Mouse (Mus musculus): Measurements from ENCODE around the gene Nup133. TPM values are rescaled to one million over a fixed set of nuclear protein-coding genes. Genes with fewer than 3 reads are reported as not detected.

Gene Nup133
- total RNA-seq, 2 experiments from 2014 or later, result 13.9 to 17.1 TPM

DNA sequence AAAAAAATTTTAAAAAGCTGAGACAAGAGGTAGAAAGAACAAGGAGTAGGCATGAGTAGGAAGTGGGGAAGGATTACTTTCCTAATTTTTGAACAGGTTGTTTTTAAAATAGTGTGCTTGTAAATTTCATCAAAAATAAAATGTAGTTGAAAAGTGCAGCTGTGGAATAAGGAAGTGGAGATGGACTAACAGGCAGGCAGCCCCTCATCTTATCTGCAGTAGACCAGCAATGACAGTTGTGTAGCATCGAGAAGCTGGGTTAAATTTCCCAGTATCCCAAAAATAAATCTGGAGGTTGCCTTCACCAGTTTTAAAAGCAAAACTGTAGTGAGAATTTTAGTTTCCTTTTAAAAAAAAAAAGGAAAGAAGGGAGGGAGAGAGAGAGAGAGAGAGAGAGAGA, 94.8 kb downstream of the Nup133 start:
- DNase-seq (ENCODE audit: low spot score in 2 of 2), result no peak

DNA sequence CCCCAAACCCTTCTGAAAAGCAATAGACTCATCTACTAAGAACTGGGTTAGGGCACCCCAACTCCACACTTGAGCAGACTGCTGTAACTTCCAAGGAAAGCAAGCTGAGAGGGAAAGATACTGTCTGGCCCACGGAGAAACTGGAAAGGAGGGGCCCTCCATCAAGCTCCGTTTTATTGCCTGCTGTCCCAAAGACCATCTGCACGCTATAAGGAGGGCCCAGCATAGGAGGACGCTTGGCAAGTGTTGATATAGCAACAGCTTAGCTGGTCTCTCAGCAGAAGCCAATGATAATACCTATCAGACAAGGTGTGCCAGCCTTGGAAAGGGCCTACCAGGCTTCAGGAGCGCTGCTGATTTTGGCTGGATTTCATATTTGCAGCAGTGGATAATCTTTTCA, 97.5 kb downstream of the Nup133 start:
- DNase-seq (ENCODE audit: low spot score in 2 of 2), result no peak

DNA sequence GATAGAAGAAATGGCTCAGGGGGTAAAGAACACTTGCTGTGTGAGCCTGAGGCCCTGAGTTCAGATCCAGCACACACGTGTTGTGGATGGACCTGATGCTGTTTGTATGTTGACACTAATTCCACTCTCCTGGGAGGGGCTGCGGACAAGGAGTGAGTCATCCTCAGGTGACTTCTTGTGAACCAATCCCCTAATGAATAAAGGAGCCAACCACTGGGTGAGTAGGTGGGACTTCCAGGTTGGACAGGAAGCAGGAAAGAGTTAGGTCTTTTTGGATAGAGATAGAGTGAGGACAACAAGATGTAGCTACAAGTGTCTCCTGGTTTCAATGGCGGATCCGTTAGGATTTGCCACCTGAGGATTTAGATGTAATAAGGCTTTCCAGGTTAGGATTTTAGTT, 99.7 kb downstream of the Nup133 start:
- DNase-seq (ENCODE audit: low spot score in 2 of 2), result no peak

DNA sequence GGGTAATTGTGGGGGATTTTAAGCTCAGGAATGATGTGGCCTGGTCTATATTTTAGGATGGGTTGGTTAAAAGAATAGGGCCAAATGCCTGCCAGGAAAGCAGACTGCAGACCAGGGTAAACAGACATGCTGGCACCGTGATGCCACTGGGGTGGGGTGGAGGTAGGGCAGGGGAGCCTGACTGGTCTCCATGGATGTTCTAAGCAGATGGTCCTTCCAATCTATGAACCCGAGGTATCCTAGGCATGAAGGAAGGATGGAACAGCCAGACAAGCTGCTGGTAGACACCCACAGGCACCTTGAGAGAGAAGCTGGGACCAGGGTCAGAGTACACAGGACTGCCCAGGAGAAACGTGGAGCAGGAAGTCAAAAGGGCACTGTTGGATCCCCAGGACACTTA, 101.5 kb downstream of the Nup133 start:
- DNase-seq (ENCODE audit: low spot score in 2 of 2), result no peak

Other genes starting within 250 kb of the Nup133 start
- 10 to 100 TPM; 25.5 to 25.9 TPM for gene Rab4a, start 143.3 kb downstream of the Nup133 start, total RNA-seq (2021)
- 1 to 10 TPM; 1.1 to 1.5 TPM for gene Ccsap, start 89.1 kb downstream of the Nup133 start, total RNA-seq (2021)
- 10 to 100 TPM in 1 of 2 experiments, under 1 TPM in 1; 0.27 to 30.4 TPM for gene Acta1, start 54.5 kb downstream of the Nup133 start, total RNA-seq (2021)
- 10 to 100 TPM; 12.8 to 16.8 TPM for gene Abcb10, start 33.9 kb upstream of the Nup133 start, total RNA-seq (2021)
- gene Taf5l, start 72.1 kb upstream of the Nup133 start, total RNA-seq (2021), result 10 to 100 TPM; 22.3 to 22.7 TPM
- 10 to 100 TPM; 12.3 to 14.7 TPM for gene Urb2, start 72.2 kb upstream of the Nup133 start, total RNA-seq (2021)